7 mouse cellular contexts compared by ENCODE assay signal in the genomic region with DNA sequence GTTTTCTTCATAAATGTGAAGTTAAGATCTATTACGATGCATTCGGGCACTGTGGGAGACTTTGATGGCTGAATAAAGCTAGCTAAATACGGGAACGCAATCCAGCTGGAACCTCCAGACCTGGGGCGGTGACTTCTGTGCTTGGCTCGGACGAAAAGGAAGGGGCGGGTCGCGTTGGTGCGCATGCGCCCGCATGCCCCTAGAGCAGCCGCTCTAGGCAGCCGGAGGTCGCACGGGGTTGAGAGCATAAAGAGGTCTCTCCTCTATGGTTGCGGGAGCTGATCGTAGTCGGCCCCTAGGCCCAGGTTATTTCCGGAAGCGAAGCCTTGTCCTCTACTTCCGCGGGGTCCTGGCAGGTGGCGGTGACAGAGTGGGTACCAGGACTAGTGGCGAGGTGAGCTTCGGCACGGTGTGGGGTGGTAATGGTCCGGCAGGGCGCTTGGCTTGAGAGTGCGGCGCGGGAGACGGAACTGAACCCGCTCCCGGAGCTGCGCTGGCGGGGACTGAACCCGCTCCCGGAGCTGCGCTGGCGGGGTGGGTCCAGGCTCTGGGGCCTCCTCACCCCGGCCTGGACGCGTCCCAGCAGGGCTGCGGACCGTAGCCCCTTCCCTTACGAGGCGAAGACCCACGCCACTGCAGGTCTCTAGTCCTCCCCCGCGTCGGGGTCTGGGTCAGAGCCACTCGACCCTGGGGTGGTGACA. TPM values are rescaled to one million over a fixed set of nuclear protein-coding genes. Genes with fewer than 3 reads are reported as not detected.
DNase-seq lines count a peak whose midpoint lies in the region; ATAC-seq and TF ChIP-seq lines count a peak whose summit lies in the region.

Gene Bfar (plus strand): TSS at position 174 of the 701 bp plus-strand sequence.
Gene 3110001I22Rik (plus strand): TSS at position 245 of the 701 bp plus-strand sequence.

- DNase-seq in adrenal gland, postnatal 25 days: peak; percentile 89
- peak; percentile 91 to 95 for DNase-seq in heart, adult 18-20 months
- DNase-seq in kidney, adult 2 months: peak; percentile 95
- DNase-seq in spleen, adult 2 months (ENCODE audit: low read depth in 1 of 2, low spot score in 2 of 2): peak; percentile 87 to 88

- peak within 1 kb of the TSS; percentile 98 for H3K4me3 ChIP-seq in embryonic facial prominence, embryonic 12.5 days
- H3K4me3 ChIP-seq in kidney, adult 2 months (ENCODE audit: insufficient read depth, low read depth, low read length): peak within 1 kb of the TSS; percentile 98
- H3K4me3 ChIP-seq in limb, embryonic 12.5 days (replicated peaks): peak within 1 kb of the TSS; percentile 96
- peak within 1 kb of the TSS; percentile 95 for H3K4me3 ChIP-seq in midbrain, embryonic 15.5 days
- peak within 1 kb of the TSS; percentile 93 for H3K4me3 ChIP-seq in spleen, adult 2 months (ENCODE audit: extremely low read depth, insufficient read depth, insufficient read length)

- peak within 1 kb of the TSS; percentile 86 for H3K9ac ChIP-seq in embryonic facial prominence, embryonic 12.5 days
- H3K9ac ChIP-seq in limb, embryonic 12.5 days (replicated peaks): peak within 1 kb of the TSS; percentile 86
- H3K9ac ChIP-seq in midbrain, embryonic 15.5 days: peak within 1 kb of the TSS; percentile 91

- H3K27ac ChIP-seq in embryonic facial prominence, embryonic 12.5 days: peak within 1 kb of the TSS; percentile 84
- peak within 1 kb of the TSS; percentile 90 for H3K27ac ChIP-seq in kidney, adult 2 months (ENCODE audit: insufficient read depth, low read depth, low read length)
- peak within 1 kb of the TSS; percentile 89 for H3K27ac ChIP-seq in limb, embryonic 12.5 days
- H3K27ac ChIP-seq in midbrain, embryonic 15.5 days: peak within 1 kb of the TSS; percentile 77
- H3K27ac ChIP-seq in spleen, adult 2 months (ENCODE audit: insufficient read depth, low read length): peak within 1 kb of the TSS; percentile 89

- H3K4me1 ChIP-seq in embryonic facial prominence, embryonic 12.5 days: peaks cover 16% of the 10 kb centered on the region
- peaks cover 2% of the 10 kb centered on the region; the same call in 1 of the 2 replicates for H3K4me1 ChIP-seq in kidney, adult 2 months (ENCODE audit: control insufficient read depth, insufficient read depth, low read length)
- H3K4me1 ChIP-seq in limb, embryonic 12.5 days (replicated peaks): peaks cover 16% of the 10 kb centered on the region
- H3K4me1 ChIP-seq in midbrain, embryonic 15.5 days: peaks cover 20% of the 10 kb centered on the region
- H3K4me1 ChIP-seq in spleen, adult 2 months (ENCODE audit: control insufficient read depth, insufficient read depth, insufficient read length): peaks cover 6% of the 10 kb centered on the region; the same call in 1 of the 2 replicates

- WGBS in embryonic facial prominence, embryonic 12.5 days: under 1% methylated on average over 53 of the region's 54 CpGs
- WGBS in kidney, adult 2 months: under 1% methylated on average over 53 of the region's 54 CpGs
- 0% methylated on average over 54 of the region's 54 CpGs for WGBS in limb, embryonic 12.5 days
- WGBS in midbrain, embryonic 15.5 days: 0% methylated on average over 54 of the region's 54 CpGs
- WGBS in spleen, adult 2 months: under 1% methylated on average over 54 of the region's 54 CpGs

- no peaks in the 10 kb centered on the region for H3K9me3 ChIP-seq in embryonic facial prominence, embryonic 12.5 days
- no peaks in the 10 kb centered on the region for H3K9me3 ChIP-seq in limb, embryonic 12.5 days
- H3K9me3 ChIP-seq in midbrain, embryonic 15.5 days: no peaks in the 10 kb centered on the region

- peak; percentile 83 for TF ChIP-seq POLR2A in kidney, adult 2 months (IDR thresholded peaks at IDR 0.05; ENCODE audit: low read depth, low read length)
- TF ChIP-seq POLR2A in spleen, adult 2 months (IDR thresholded peaks at IDR 0.05; ENCODE audit: low read depth, low read length): peak; percentile 87

- peak within 1 kb of the TSS; percentile 79 for H3K4me2 ChIP-seq in embryonic facial prominence, embryonic 12.5 days (replicated peaks)
- H3K4me2 ChIP-seq in limb, embryonic 12.5 days: peak within 1 kb of the TSS; percentile 80
- peak within 1 kb of the TSS; percentile 71 for H3K4me2 ChIP-seq in midbrain, embryonic 15.5 days

- no peaks in the 10 kb centered on the region for H3K27me3 ChIP-seq in embryonic facial prominence, embryonic 12.5 days
- H3K27me3 ChIP-seq in kidney, adult 2 months (replicated peaks; ENCODE audit: control insufficient read depth, insufficient read depth, low read length): no peaks in the 10 kb centered on the region
- H3K27me3 ChIP-seq in limb, embryonic 12.5 days: no peaks in the 10 kb centered on the region
- H3K27me3 ChIP-seq in midbrain, embryonic 15.5 days (replicated peaks): no peaks in the 10 kb centered on the region
- no peaks in the 10 kb centered on the region for H3K27me3 ChIP-seq in spleen, adult 2 months (ENCODE audit: control insufficient read depth, insufficient read depth, low read length)

- TF ChIP-seq CTCF in kidney, adult 2 months (conservative IDR thresholded peaks at IDR 0.05; ENCODE audit: insufficient read depth, insufficient read length, low read depth, low read length): no peak
- TF ChIP-seq CTCF in spleen, adult 2 months (IDR thresholded peaks at IDR 0.05; ENCODE audit: extremely low read depth, insufficient read depth, insufficient read length, insufficient replicate concordance): no peak

- H3K36me3 ChIP-seq in embryonic facial prominence, embryonic 12.5 days: peaks cover 11% of the 10 kb centered on the region
- H3K36me3 ChIP-seq in kidney, adult 2 months (ENCODE audit: control insufficient read depth, insufficient read depth, low read length): no peaks in the 10 kb centered on the region
- peaks cover 14% of the 10 kb centered on the region for H3K36me3 ChIP-seq in limb, embryonic 12.5 days
- H3K36me3 ChIP-seq in midbrain, embryonic 15.5 days (replicated peaks): peaks cover 9% of the 10 kb centered on the region; the same call in 1 of the 2 replicates
- peaks cover 2% of the 10 kb centered on the region for H3K36me3 ChIP-seq in spleen, adult 2 months (ENCODE audit: control insufficient read depth, insufficient read depth, low read length)

- peak; percentile 93 for ATAC-seq in embryonic facial prominence, embryonic 12.5 days (ENCODE audit: insufficient number of reproducible peaks, insufficient read depth, low FRiP score, low TSS enrichment)
- peak; percentile 88 for ATAC-seq in limb, embryonic 12.5 days (ENCODE audit: insufficient number of reproducible peaks, insufficient read depth, low FRiP score, low TSS enrichment, low read depth)
- peak; percentile 93 for ATAC-seq in midbrain, embryonic 15.5 days (replicated peaks)

RNA-seq across cellular contexts. Expression of gene Bfar, which starts in this region (rescaled TPM):
- total RNA-seq in adrenal gland, postnatal 25 days (2021): 52.8 and 60.4 TPM in 2 replicates
- 44.5 and 48.3 TPM in 2 replicates for polyA plus RNA-seq in embryonic facial prominence, embryonic 12.5 days (2016; fragmentation: Nextera tagmentation; extraction: Ambion mirVana)
- 10 to 100 TPM; 46.5 to 47.0 TPM for total RNA-seq in heart, adult 18-20 months (2021)
- 30.2 and 31.2 TPM in 2 replicates for polyA plus RNA-seq in kidney, adult 2 months (2012; rRNA removed)
- polyA plus RNA-seq in limb, embryonic 12.5 days (2016; fragmentation: Nextera tagmentation; extraction: Ambion mirVana): 44.5 and 46.4 TPM in 2 replicates
- 54.9 and 56.4 TPM in 2 replicates for polyA plus RNA-seq in midbrain, embryonic 15.5 days (2015; fragmentation: Nextera tagmentation; extraction: Ambion mirVana)
- 15.6 and 18.1 TPM in 2 replicates for polyA plus RNA-seq in spleen, adult 2 months (2012; rRNA removed)

RNA-seq across cellular contexts. Expression of gene 3110001I22Rik, which starts in this region (rescaled TPM):
- 5.6 and 7.8 TPM in 2 replicates for total RNA-seq in adrenal gland, postnatal 25 days (2021)
- 6.9 and 8.0 TPM in 2 replicates for polyA plus RNA-seq in embryonic facial prominence, embryonic 12.5 days (2016; fragmentation: Nextera tagmentation; extraction: Ambion mirVana)
- 1 to 10 TPM; 2.5 to 3.8 TPM for total RNA-seq in heart, adult 18-20 months (2021)
- polyA plus RNA-seq in kidney, adult 2 months (2012; rRNA removed): 0.83 and 0.92 TPM in 2 replicates
- polyA plus RNA-seq in limb, embryonic 12.5 days (2016; fragmentation: Nextera tagmentation; extraction: Ambion mirVana): 7.3 and 8.5 TPM in 2 replicates
- polyA plus RNA-seq in midbrain, embryonic 15.5 days (2015; fragmentation: Nextera tagmentation; extraction: Ambion mirVana): 6.5 and 7.4 TPM in 2 replicates
- polyA plus RNA-seq in spleen, adult 2 months (2012; rRNA removed): 0.93 and 0.97 TPM in 2 replicates

Comparison
In these comparisons a context has a peak if more than half of its experiments do, and no peak if none do; other contexts are left out.
1. Peak in every context shown above with its lines: DNase-seq, ATAC-seq, H3K4me3 ChIP-seq and H3K27ac ChIP-seq.